Mouse (Mus musculus): ENCODE measurements around the gene Slc25a11. TPM values are rescaled to one million over a fixed set of nuclear protein-coding genes. Genes with fewer than 3 reads are reported as not detected.

Gene Slc25a11
- polyA plus RNA-seq, 1 experiment from 2014 or later: 138 TPM

DNA sequence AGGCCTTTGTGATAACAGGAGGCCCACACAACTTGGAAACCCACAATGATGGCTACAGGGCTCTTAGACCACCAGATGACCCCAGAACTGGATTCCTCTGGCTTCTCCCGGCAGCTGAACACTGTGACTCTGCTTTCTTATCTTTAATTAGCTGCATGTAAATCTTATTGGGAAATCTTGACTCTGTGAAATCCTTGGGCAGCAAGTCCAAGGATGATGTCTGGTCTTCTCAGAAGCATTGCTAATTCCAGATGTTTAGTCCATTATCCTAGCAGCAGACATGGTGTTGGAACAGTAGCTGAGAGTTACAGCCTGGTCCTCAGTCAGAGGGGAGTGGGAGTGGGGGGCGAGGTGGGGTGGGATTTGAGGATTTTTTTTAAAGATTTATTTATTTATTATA, 18.8 kb downstream of the Slc25a11 start:
- ATAC-seq (ENCODE audit: low FRiP score) (no peak), DNase-seq (ENCODE audit: low spot score) (no peak)
- H3K4me3 ChIP-seq (ENCODE audit: low read depth, low read length): no peak overlapping the region
- no peaks in the 10 kb centered on the region for H3K4me1 ChIP-seq (replicated peaks; ENCODE audit: control insufficient read depth, insufficient read depth, low read length)
- H3K36me3 ChIP-seq (ENCODE audit: control insufficient read depth, insufficient read depth, low read length): no peaks in the 10 kb centered on the region
- no peak overlapping the region for H3K9ac ChIP-seq (ENCODE audit: low read depth, low read length)
- no peak overlapping the region for H3K27ac ChIP-seq (ENCODE audit: low read depth, low read length)
- WGBS: 77% methylated on average over 2 of the region's 2 CpGs
- H3K4me2 ChIP-seq (replicated peaks; ENCODE audit: low read depth, low read length): no peak overlapping the region
- no peaks in the 10 kb centered on the region for H3K27me3 ChIP-seq (ENCODE audit: control insufficient read depth, insufficient read depth, low read length)
- H3K9me3 ChIP-seq (ENCODE audit: control insufficient read depth, low read length): no peaks in the 10 kb centered on the region

DNA sequence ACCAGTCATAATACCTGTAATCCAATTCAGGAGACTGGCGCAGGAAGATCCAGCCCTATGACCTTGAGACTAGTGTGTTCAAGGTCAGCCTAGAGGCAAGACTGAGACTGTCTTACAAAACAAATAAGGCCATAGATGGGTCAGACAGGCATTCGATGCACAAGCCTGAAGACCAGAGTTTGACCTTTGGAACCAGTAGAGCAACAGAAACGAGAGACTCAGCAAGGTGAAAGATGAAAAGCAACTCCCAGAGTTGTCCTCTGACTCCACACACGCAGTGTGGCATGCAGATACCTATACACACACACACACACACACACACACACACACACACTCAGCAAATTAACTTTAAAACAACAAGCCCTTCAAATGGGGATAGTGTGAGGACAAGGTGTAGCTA, 20.4 kb downstream of the Slc25a11 start:
- Histone ChIP-seq H3K9ac (ENCODE audit: low read depth, low read length) (no peak overlapping the region), H3K27me3 (ENCODE audit: control insufficient read depth, insufficient read depth, low read length) (peaks cover 2% of the 10 kb centered on the region; the same call in 1 of the 2 replicates), H3K4me1 (replicated peaks; ENCODE audit: control insufficient read depth, insufficient read depth, low read length) (no peaks in the 10 kb centered on the region), H3K36me3 (ENCODE audit: control insufficient read depth, insufficient read depth, low read length) (no peaks in the 10 kb centered on the region), H3K4me3 (ENCODE audit: low read depth, low read length) (no peak overlapping the region), H3K4me2 (replicated peaks; ENCODE audit: low read depth, low read length) (no peak overlapping the region), H3K9me3 (ENCODE audit: control insufficient read depth, low read length) (no peaks in the 10 kb centered on the region), H3K27ac (ENCODE audit: low read depth, low read length) (no peak overlapping the region)
- WGBS: 77% methylated on average over 4 of the region's 4 CpGs
- ATAC-seq (ENCODE audit: low FRiP score): no peak
- DNase-seq (ENCODE audit: low spot score): no peak

DNA sequence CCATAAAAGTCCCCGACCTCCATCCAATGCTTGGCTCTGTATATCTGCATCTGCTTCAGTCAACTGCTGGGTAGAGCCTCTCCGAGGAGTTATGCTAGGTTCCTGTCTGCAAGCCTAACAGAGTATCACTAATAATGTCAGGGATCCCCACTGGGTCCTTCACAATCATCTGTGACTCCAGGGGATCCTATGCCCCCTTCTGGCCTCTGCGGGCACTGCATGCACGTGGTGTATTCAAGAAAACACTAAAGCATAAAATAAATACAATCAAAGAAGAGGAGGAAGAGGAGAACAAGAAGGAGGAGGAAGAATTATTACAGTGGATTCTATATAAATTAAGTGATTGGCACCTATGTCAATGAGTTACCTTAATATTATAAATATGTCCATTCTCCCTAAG, 21.8 kb downstream of the Slc25a11 start:
- 49% methylated on average over 4 of the region's 4 CpGs for WGBS
- DNase-seq (ENCODE audit: low spot score): peak; percentile 78
- no peaks in the 10 kb centered on the region for H3K36me3 ChIP-seq (ENCODE audit: control insufficient read depth, insufficient read depth, low read length)
- H3K9ac ChIP-seq (ENCODE audit: low read depth, low read length): no peak overlapping the region
- no peak overlapping the region for H3K4me3 ChIP-seq (ENCODE audit: low read depth, low read length)
- peaks cover 2% of the 10 kb centered on the region; the same call in 1 of the 2 replicates for H3K27me3 ChIP-seq (ENCODE audit: control insufficient read depth, insufficient read depth, low read length)
- no peak overlapping the region for H3K4me2 ChIP-seq (replicated peaks; ENCODE audit: low read depth, low read length)
- H3K9me3 ChIP-seq (ENCODE audit: control insufficient read depth, low read length): no peaks in the 10 kb centered on the region
- ATAC-seq (ENCODE audit: low FRiP score): no peak
- no peaks in the 10 kb centered on the region for H3K4me1 ChIP-seq (replicated peaks; ENCODE audit: control insufficient read depth, insufficient read depth, low read length)
- H3K27ac ChIP-seq (ENCODE audit: low read depth, low read length): no peak overlapping the region

DNA sequence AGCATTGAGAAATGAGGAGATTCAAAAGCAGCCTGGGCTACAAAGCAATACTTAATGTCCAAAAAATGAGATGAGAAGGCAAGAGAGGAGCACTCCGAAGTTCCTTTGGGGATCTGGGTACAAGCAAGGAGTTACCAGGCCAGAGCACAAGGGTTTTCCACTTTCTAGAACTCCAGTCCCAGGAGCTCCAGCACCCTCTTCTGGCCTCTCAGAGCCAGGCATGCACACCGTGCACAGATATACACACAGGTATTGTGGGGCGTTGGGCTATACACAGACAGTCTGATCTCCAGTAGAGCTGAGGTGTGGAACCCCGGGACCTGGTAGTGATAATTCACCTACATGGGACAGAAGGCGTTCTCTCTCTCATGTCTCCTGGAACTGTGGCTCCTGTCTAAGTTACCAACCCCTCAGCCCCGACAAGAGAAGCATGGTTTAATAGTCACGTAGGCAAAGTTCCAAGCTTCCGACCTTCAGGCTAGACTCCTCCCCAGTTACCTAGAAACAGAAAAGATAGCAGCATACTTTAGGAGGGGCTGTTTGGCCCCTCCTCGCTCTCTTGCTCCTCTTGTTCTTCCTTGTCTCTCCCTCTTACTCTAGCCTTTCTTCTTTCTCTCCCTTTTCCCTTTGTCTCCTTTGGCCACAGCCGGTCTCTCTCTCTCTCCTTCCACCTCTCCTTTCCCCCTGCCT, 24.1 kb downstream of the Slc25a11 start:
- Histone ChIP-seq H3K9ac (ENCODE audit: low read depth, low read length) (no peak overlapping the region), H3K27ac (ENCODE audit: low read depth, low read length) (no peak overlapping the region), H3K27me3 (ENCODE audit: control insufficient read depth, insufficient read depth, low read length) (peaks cover 2% of the 10 kb centered on the region; the same call in 1 of the 2 replicates), H3K36me3 (ENCODE audit: control insufficient read depth, insufficient read depth, low read length) (no peaks in the 10 kb centered on the region), H3K4me1 (replicated peaks; ENCODE audit: control insufficient read depth, insufficient read depth, low read length) (no peaks in the 10 kb centered on the region), H3K4me3 (ENCODE audit: low read depth, low read length) (no peak overlapping the region), H3K4me2 (replicated peaks; ENCODE audit: low read depth, low read length) (no peak overlapping the region), H3K9me3 (ENCODE audit: control insufficient read depth, low read length) (no peaks in the 10 kb centered on the region)
- ATAC-seq (ENCODE audit: low FRiP score) (no peak), DNase-seq (ENCODE audit: low spot score) (no peak)
- 82% methylated on average over 10 of the region's 10 CpGs for WGBS

DNA sequence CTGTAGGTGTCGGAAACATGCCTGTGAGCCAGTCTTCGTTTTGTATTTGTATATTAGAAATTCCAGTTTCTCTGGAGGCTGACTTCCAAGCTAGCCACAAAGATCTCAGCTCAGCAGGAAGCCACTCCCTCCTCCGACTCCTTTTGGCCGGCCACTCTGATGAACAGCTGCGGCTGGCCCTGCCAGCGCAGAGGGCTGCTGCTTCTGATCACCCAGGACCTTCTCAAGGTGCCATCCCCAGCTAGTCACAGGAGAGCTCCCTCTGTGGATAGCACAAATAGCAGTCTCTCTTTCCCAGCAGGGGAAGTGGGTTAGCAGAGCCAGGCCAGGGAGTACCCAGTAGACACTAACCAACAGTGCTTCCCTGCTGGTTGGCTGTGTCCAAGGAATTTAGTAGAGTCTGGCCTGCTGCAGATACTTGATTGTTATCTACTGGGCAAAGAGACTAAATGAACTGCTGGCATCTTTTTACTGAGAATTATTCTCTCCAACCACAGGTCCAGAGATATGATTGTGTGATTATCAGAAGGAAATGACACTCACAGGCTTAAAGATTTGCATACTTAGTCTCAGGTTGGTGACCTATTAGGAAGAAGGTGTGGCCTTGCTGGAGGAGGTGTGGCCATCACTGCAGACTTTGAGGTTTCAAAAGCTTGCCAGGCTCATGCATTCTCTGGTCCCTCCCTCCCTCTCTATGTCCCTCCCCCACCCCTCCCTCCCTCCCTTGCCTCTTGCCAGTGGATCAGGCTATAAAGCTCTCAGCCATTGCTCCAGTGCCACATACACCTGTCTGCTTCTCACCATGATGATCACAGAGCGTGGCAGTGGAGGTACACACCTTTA, 25.1 kb downstream of the Slc25a11 start:
- ATAC-seq (ENCODE audit: low FRiP score) (no peak), DNase-seq (ENCODE audit: low spot score) (no peak)
- Histone ChIP-seq H3K4me1 (replicated peaks; ENCODE audit: control insufficient read depth, insufficient read depth, low read length) (no peaks in the 10 kb centered on the region), H3K4me2 (replicated peaks; ENCODE audit: low read depth, low read length) (no peak overlapping the region), H3K4me3 (ENCODE audit: low read depth, low read length) (no peak overlapping the region), H3K9ac (ENCODE audit: low read depth, low read length) (no peak overlapping the region), H3K36me3 (ENCODE audit: control insufficient read depth, insufficient read depth, low read length) (no peaks in the 10 kb centered on the region), H3K27me3 (ENCODE audit: control insufficient read depth, insufficient read depth, low read length) (peaks cover 2% of the 10 kb centered on the region; the same call in 1 of the 2 replicates), H3K27ac (ENCODE audit: low read depth, low read length) (no peak overlapping the region), H3K9me3 (ENCODE audit: control insufficient read depth, low read length) (no peaks in the 10 kb centered on the region)
- 46% methylated on average over 7 of the region's 7 CpGs for WGBS

DNA sequence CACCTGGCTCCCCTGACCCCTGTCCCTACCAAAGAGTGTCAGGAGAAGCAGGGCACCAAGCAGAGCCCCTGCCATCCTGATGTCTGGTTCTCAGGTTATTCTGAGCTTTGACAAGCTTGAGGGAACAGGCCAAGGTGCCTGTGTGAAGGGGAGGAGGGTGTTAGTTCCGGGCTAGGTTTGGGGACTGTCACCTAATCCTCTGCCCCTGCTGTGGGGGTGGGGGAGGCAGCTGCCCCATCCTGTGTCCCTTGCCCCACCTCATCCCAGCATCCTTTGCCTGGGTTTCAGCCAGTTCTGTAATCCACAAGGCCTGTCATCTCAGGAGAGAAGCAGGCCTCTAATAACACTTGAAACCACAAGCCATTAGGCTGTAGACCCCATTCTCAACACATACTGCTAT, 28.2 kb downstream of the Slc25a11 start, which contains the start of gene Chrne:
Gene Chrne (minus strand): TSS at position 116 of the 400 bp plus-strand sequence.
- DNase-seq (ENCODE audit: low spot score): no peak
- Histone ChIP-seq H3K27ac (ENCODE audit: low read depth, low read length) (no peak within 1 kb of the TSS), H3K27me3 (ENCODE audit: control insufficient read depth, insufficient read depth, low read length) (peaks cover 8% of the 10 kb centered on the region; the same call in 1 of the 2 replicates), H3K9me3 (ENCODE audit: control insufficient read depth, low read length) (no peaks in the 10 kb centered on the region), H3K4me1 (replicated peaks; ENCODE audit: control insufficient read depth, insufficient read depth, low read length) (no peaks in the 10 kb centered on the region; the same call in 1 of the 2 replicates), H3K4me2 (replicated peaks; ENCODE audit: low read depth, low read length) (no peak within 1 kb of the TSS), H3K9ac (ENCODE audit: low read depth, low read length) (no peak within 1 kb of the TSS), H3K4me3 (ENCODE audit: low read depth, low read length) (no peak within 1 kb of the TSS), H3K36me3 (ENCODE audit: control insufficient read depth, insufficient read depth, low read length) (no peaks in the 10 kb centered on the region)
- WGBS: 29% methylated on average over 1 of the region's 1 CpGs
- ATAC-seq (ENCODE audit: low FRiP score): no peak

DNA sequence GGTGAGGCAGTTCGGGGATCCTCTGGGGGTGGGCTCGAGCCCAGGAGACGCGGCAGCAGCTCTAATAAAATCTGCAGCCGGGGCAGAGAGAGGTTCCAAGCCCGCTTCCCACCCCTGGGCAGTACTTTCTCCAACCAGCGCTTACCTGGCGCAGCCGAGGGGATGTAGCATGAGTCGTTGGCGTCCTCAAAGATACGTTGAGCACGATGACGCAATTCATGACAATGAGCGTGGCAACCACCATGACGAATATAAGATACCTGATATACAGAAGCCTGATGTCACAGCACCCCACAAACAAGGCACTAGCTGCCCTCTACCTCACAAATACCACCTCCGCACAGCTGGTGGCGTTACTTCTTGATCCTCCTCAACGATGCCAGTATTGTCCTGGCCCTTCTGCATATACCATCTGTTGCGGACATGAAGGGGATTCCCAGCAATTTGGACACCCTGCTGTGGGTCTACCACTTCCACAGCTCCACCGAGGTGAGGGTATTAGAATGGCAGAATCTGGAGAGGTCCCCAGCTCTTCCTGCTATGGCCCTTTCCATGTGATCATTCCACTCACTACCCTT, 31.7 kb downstream of the Slc25a11 start, which contains the start of gene 4930544D05Rik:
Gene 4930544D05Rik (plus strand): TSS at position 333 of the 578 bp plus-strand sequence.
- DNase-seq (ENCODE audit: low spot score) (peak; percentile 9), ATAC-seq (ENCODE audit: low FRiP score) (no peak)
- 0 out of 2 replicates have a peak, but pooled peaks cover 4% of the 10 kb centered on the region for H3K36me3 ChIP-seq (ENCODE audit: control insufficient read depth, insufficient read depth, low read length)
- no peaks in the 10 kb centered on the region for H3K9me3 ChIP-seq (ENCODE audit: control insufficient read depth, low read length)
- WGBS: 14% methylated on average over 21 of the region's 21 CpGs
- peak within 1 kb of the TSS; percentile 19; the same call in 1 of the 2 replicates for H3K4me3 ChIP-seq (ENCODE audit: low read depth, low read length)
- no peak within 1 kb of the TSS for H3K27ac ChIP-seq (ENCODE audit: low read depth, low read length)
- H3K9ac ChIP-seq (ENCODE audit: low read depth, low read length): peak within 1 kb of the TSS; percentile 47; the same call in 1 of the 2 replicates
- H3K4me1 ChIP-seq (replicated peaks; ENCODE audit: control insufficient read depth, insufficient read depth, low read length): no peaks in the 10 kb centered on the region; the same call in 1 of the 2 replicates
- H3K27me3 ChIP-seq (ENCODE audit: control insufficient read depth, insufficient read depth, low read length): peaks cover 6% of the 10 kb centered on the region; the same call in 1 of the 2 replicates
- H3K4me2 ChIP-seq (replicated peaks; ENCODE audit: low read depth, low read length): peak within 1 kb of the TSS; percentile 51

DNA sequence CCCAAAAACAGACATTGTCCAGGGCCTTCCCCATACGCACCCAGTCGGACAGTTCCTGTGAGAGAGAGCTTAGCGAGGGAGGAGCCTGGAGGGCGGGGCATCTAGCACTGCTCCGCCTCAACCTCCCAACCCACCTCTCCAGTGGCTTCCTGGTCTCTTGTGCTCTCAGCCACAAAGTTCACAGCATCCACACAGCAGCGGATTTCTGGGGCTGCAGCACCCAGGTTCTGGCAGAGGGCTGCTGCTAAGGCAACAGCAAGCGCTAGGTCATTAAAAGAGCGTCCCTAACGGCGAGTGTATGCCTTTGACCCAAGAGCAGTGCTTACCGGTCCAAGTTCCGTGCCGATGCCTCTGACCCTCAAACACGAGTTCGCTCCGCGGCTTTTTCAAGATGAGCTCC, 32.2 kb downstream of the Slc25a11 start:
- 2% methylated on average over 17 of the region's 17 CpGs for WGBS
- H3K36me3 ChIP-seq (ENCODE audit: control insufficient read depth, insufficient read depth, low read length): 0 out of 2 replicates have a peak, but pooled peaks cover 4% of the 10 kb centered on the region

More for the DNA sequence above, 32.2 kb downstream of the Slc25a11 start:
- Histone ChIP-seq H3K27me3 (ENCODE audit: control insufficient read depth, insufficient read depth, low read length) (peaks cover 6% of the 10 kb centered on the region; the same call in 1 of the 2 replicates), H3K9ac (ENCODE audit: low read depth, low read length) (peak overlapping the region; percentile 47; the same call in 1 of the 2 replicates), H3K4me3 (ENCODE audit: low read depth, low read length) (peak overlapping the region; percentile 19; the same call in 1 of the 2 replicates), H3K4me2 (replicated peaks; ENCODE audit: low read depth, low read length) (peak overlapping the region; percentile 51), H3K27ac (ENCODE audit: low read depth, low read length) (no peak overlapping the region), H3K9me3 (ENCODE audit: control insufficient read depth, low read length) (no peaks in the 10 kb centered on the region), H3K4me1 (replicated peaks; ENCODE audit: control insufficient read depth, insufficient read depth, low read length) (no peaks in the 10 kb centered on the region; the same call in 1 of the 2 replicates)
- no peak for ATAC-seq (ENCODE audit: low FRiP score)
- DNase-seq (ENCODE audit: low spot score): peak; percentile 51
